Mouse (Mus musculus) lung, postnatal 0 days (tissue): ENCODE results near the gene Chst3. TPM values are rescaled to one million over a fixed set of nuclear protein-coding genes. Genes with fewer than 3 reads are reported as not detected.
A peak's percentile ranks its signal among the peaks of the same experiment; 100 is the strongest.
"Not testable (repeated sequence)": the region's sequence is repeated elsewhere in the genome, so short reads cannot be mapped to it uniquely, and the experiment has no call there.

Experiments used
- ATAC-seq: fragments of 200-750 bp; cut with Nextera tagmentation; 2 replicates; pipeline ENCODE4 v1.8.0; 2017; ENCODE audit warnings: moderate library complexity
- DNase-seq: peaks from one replicate; pipeline ENCODE4 v3.0.0-alpha.2; 2016; ENCODE audit warnings: low spot score
- H3K27ac ChIP-seq: fragments of 300-500 bp; sonication (generic); 2 replicates; pipeline ENCODE4 v1.5.1; 2014; ENCODE audit warnings: antibody characterized with exemption, mild to moderate bottlenecking, low read length, mixed read lengths
- H3K27me3 ChIP-seq: fragments of 300-500 bp; sonication (generic); replicated peaks from 2 replicates; pipeline ENCODE4 v1.6.1; 2014; ENCODE audit warnings: low read length, mixed read lengths; ENCODE audit not compliant: insufficient read depth
- H3K36me3 ChIP-seq: fragments of 300-500 bp; sonication (generic); 2 replicates; pipeline ENCODE4 v1.6.1; 2014; ENCODE audit warnings: low read length, mixed read lengths; ENCODE audit not compliant: insufficient read depth
- H3K4me1 ChIP-seq: fragments of 300-500 bp; sonication (generic); 2 replicates; pipeline ENCODE4 v1.6.1; 2014; ENCODE audit warnings: antibody characterized with exemption, low read depth, low read length, mixed read lengths; ENCODE audit not compliant: insufficient read depth
- H3K4me2 ChIP-seq: fragments of 300-500 bp; sonication (generic); replicated peaks from 2 replicates; pipeline ENCODE4 v1.6.1; 2014; ENCODE audit warnings: low read depth, mild to moderate bottlenecking, low read length, moderate library complexity, mixed read lengths
- H3K4me3 ChIP-seq: fragments of 300-500 bp; sonication (generic); 2 replicates; pipeline ENCODE4 v1.5.1; 2014; ENCODE audit warnings: low read depth, low read length
- H3K9ac ChIP-seq: fragments of 300-500 bp; sonication (generic); replicated peaks from 2 replicates; pipeline ENCODE4 v1.6.1; 2014; ENCODE audit warnings: low read depth, mild to moderate bottlenecking
- H3K9me3 ChIP-seq: fragments of 300-500 bp; sonication (generic); 2 replicates; pipeline ENCODE4 v1.6.1; 2016; ENCODE audit warnings: low read length, mixed read lengths
- CTCF ChIP-seq: IDR thresholded peaks from 2 replicates; pipeline ENCODE4 v1.5.1; 2016; ENCODE audit warnings: antibody characterized with exemption, mild to moderate bottlenecking
- EP300 ChIP-seq: IDR thresholded peaks from 2 replicates; pipeline ENCODE4 v1.6.1; 2016; ENCODE audit warnings: antibody characterized with exemption, mild to moderate bottlenecking, control low read depth
- WGBS: fragments of 180-500 bp; shearing (Covaris S2); extraction: QIAGEN DNeasy Blood & Tissue Kit; methylation state at CpG from one replicate; pipeline ENCODE4 v1.1.7; 2014; 5-methylcytosine and 5-hydroxymethylcytosine counted together
- polyA plus RNA-seq: library from polyadenylated mRNA; unstranded; fragments of >200 nt; fragmentation: Nextera tagmentation; extraction: Ambion mirVana; gene quantifications from 2 replicates; pipeline ENCODE4 v1.2.1, GENCODE M21; 2015

Gene Chst3
- polyA plus RNA-seq, 1 experiment from 2014 or later: 1.8 TPM

DNA sequence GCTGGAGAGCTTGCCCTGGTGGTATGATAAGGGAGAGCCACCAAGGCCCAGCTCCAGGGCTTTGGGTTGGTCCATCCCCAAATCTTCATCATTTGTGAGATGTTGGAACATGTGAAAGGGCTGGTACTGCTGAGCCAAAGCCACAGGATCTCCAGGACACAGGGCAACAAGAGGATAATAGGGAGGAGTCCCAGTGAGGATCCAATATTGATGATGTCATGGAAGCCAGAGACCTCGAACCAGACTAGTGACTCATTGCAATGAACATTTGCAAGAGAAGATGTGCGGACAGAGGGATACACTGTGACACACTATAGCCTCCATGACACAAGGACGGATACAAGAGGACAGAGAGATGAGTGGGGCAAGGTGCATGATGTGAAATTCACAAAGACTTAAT, 60.9 kb downstream of the Chst3 start:
- H3K4me2 ChIP-seq: no peak overlapping the region
- no peaks in the 10 kb centered on the region for H3K36me3 ChIP-seq
- H3K9me3 ChIP-seq: no peaks in the 10 kb centered on the region
- no peak overlapping the region for H3K4me3 ChIP-seq
- H3K4me1 ChIP-seq: no peaks in the 10 kb centered on the region
- ATAC-seq (no peak), DNase-seq (no peak)
- no peak for TF ChIP-seq CTCF
- TF ChIP-seq EP300: no peak
- WGBS: 76% methylated on average over 3 of the region's 3 CpGs
- no peak overlapping the region for H3K27ac ChIP-seq
- H3K27me3 ChIP-seq: no peaks in the 10 kb centered on the region
- no peak overlapping the region for H3K9ac ChIP-seq

DNA sequence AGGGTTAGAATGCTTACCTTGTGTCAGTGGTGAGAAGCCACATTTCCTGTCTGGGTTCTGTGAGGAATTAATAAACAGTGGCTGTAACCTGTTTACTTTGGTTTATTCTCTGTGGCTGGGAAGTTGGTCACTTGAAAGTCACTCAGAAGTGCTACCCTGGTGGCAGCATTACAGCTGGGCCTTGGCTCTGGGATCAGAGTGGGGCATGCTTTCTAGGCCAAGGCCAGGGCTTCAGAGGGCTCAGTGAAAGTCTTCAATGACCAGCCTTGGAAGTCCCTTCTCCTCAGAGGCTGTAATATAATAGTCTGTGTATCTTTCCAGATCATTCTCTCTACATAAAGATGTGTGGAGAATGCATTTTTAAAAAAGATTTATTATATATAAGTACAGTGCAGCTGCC, 63.0 kb downstream of the Chst3 start:
- TF ChIP-seq EP300 (no peak), CTCF (no peak)
- ATAC-seq (no peak), DNase-seq (no peak)
- no peaks in the 10 kb centered on the region for H3K4me1 ChIP-seq
- H3K9me3 ChIP-seq: no peaks in the 10 kb centered on the region
- H3K27ac ChIP-seq: no peak overlapping the region
- H3K4me2 ChIP-seq: no peak overlapping the region
- H3K4me3 ChIP-seq: no peak overlapping the region
- no peaks in the 10 kb centered on the region for H3K36me3 ChIP-seq
- no peaks in the 10 kb centered on the region for H3K27me3 ChIP-seq
- H3K9ac ChIP-seq: no peak overlapping the region

DNA sequence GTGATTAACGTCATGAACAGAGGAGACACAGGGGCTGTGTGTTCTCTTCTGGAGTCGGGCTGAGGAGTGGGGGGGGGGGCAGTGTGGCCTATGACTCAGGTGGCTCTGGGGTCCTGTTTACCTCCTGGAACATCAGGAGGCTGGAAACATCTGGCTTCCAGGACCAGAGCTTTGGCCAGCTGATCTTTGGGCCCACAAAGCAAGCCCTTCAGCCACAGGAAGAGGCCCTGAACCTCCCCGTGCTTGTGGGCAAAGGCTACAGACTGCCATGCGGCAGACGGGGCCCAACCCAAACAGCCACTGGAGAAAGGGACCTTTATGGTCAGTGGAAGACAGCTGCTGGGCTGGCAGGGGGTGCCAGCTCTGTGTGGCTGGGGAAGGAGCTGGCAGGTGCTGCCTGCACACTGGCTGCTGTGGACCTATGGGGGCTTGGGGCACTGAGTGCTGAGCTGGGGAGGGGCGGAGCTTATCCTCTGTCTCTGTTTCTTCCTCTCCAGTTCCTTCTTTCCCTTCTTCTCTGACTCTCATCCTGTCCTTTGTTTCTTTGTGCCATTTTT, 67.9 kb downstream of the Chst3 start:
- TF ChIP-seq EP300: no peak
- no peak for TF ChIP-seq CTCF
- Histone ChIP-seq H3K9ac (no peak overlapping the region), H3K4me2 (no peak overlapping the region), H3K4me1 (no peaks in the 10 kb centered on the region), H3K9me3 (no peaks in the 10 kb centered on the region), H3K4me3 (no peak overlapping the region), H3K27me3 (no peaks in the 10 kb centered on the region), H3K36me3 (no peaks in the 10 kb centered on the region), H3K27ac (no peak overlapping the region)
- DNase-seq: no peak
- no peak for ATAC-seq
- WGBS: 55% methylated on average over 6 of the region's 6 CpGs

GRCm38 (mm10) chr10:60148087-60148486, 71.0 kb downstream of the Chst3 start:
- Histone ChIP-seq H3K9ac (no peak overlapping the region), H3K27ac (no peak overlapping the region), H3K4me3 (no peak overlapping the region), H3K4me1 (no peaks in the 10 kb centered on the region), H3K36me3 (no peaks in the 10 kb centered on the region), H3K9me3 (no peaks in the 10 kb centered on the region), H3K27me3 (no peaks in the 10 kb centered on the region), H3K4me2 (no peak overlapping the region)
- peak; percentile 95 for TF ChIP-seq CTCF
- TF ChIP-seq EP300: no peak
- DNase-seq (peak; percentile 84), ATAC-seq (peak; percentile 70)
- WGBS: 3% methylated on average over 5 of the region's 5 CpGs

DNA sequence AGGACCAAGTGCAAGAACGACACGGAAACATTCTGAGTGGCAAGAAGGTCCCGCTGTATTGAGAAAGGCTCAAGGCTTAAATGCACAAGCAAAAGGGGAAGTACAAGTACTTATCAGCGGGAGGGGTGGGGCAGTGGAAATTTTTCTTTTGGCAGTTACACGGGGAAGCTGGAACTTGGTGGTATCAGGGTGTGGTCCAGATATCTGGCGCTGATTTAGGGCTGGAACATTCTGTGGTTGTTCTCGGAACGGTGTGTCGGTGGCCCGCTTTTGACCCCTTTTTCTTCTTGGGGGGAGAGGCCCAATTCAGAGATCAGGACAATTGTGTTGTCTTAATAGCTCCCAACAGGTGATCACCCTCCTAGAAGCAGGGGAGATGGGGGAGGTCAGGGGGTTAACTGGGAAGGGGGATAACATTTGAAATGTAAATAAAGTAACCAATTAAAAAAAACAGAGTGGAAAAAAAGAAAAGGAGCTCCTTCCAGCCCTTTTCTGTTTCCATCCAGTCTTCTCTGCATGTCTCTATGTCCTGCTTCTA, 71.5 kb downstream of the Chst3 start:
- not testable (repeated sequence) for H3K27ac ChIP-seq, H3K4me3 ChIP-seq, H3K4me1 ChIP-seq, H3K36me3 ChIP-seq, H3K4me2 ChIP-seq, H3K27me3 ChIP-seq, H3K9me3 ChIP-seq, H3K9ac ChIP-seq, DNase-seq
- 40% methylated on average over 10 of the region's 10 CpGs for WGBS
- 0 out of 2 replicates have a peak, but pooled peaks have one; percentile 3 for ATAC-seq
- peak; percentile 58; the same call in 1 of the 2 replicates for TF ChIP-seq EP300

- 90% methylated on average over 3 of the region's 3 CpGs for WGBS
- DNase-seq: no peak
- ATAC-seq: no peak
These were observed 77.4 kb downstream of the Chst3 start for GRCm38 (mm10) chr10:60141656-60142160.

More at GRCm38 (mm10) chr10:60141656-60142160, 77.4 kb downstream of the Chst3 start:
- Histone ChIP-seq H3K27me3 (no peaks in the 10 kb centered on the region), H3K4me3 (no peak overlapping the region), H3K9me3 (no peaks in the 10 kb centered on the region), H3K9ac (no peak overlapping the region), H3K4me2 (no peak overlapping the region), H3K36me3 (no peaks in the 10 kb centered on the region), H3K27ac (no peak overlapping the region), H3K4me1 (peaks cover 2% of the 10 kb centered on the region; the same call in 1 of the 2 replicates)
- TF ChIP-seq EP300 (no peak), CTCF (no peak)
